ENCODE assay signal across 15 mouse cellular contexts in the genomic region with DNA sequence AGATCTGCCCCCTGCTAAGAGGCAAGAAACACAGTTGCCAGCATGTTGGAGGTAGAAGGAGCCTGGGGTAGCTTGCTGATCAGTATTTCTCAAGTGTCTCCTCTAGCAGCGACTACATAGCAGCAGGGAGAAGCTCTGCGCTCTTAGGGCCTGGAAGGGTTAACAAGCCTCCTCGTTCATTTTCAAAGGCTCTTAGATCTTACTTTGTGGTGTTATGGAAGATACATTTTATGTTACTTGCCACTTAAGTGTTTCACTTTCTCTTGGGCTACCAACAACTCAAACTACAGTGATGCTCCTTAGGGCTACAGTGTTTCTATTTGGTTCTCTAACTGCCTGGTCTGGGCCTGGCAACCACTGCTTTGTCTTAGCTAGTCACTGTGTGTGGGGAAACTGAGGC. TPM values are rescaled to one million over a fixed set of nuclear protein-coding genes. Genes with fewer than 3 reads are reported as not detected.
DNase-seq lines count a peak whose midpoint lies in the region; ATAC-seq and TF ChIP-seq lines count a peak whose summit lies in the region.
"Had no signal": no experiment of that assay in that cellular context is flagged by ENCODE, and none has a peak within 500 bp of the region (broad histone marks: within the 10 kb centered on the region; RNA-seq: fewer than 3 reads in every experiment).

No protein-coding gene starts in this region.

- 63% methylated on average over 3 of the region's 3 CpGs for WGBS in heart, embryonic 15.5 days
- WGBS in thymus, adult 2 months = 56% methylated on average over 3 of the region's 3 CpGs
- 77% methylated on average over 3 of the region's 3 CpGs for WGBS in stomach, postnatal 0 days

- H3K9ac ChIP-seq in heart, embryonic 15.5 days = no peak overlapping the region
- no peak overlapping the region for H3K9ac ChIP-seq in stomach, postnatal 0 days (ENCODE audit: low read length)
- H3K9ac ChIP-seq: embryonic facial prominence, embryonic 12.5 days; liver, embryonic 15.5 days; midbrain, embryonic 15.5 days had no signal

- H3K9me3 ChIP-seq in heart, embryonic 15.5 days (replicated peaks) = no peaks in the 10 kb centered on the region
- no peaks in the 10 kb centered on the region for H3K9me3 ChIP-seq in stomach, postnatal 0 days (ENCODE audit: control insufficient read depth, low read length)
- H3K9me3 ChIP-seq: embryonic facial prominence, embryonic 12.5 days; hindbrain, embryonic 10.5 days; liver, embryonic 15.5 days; midbrain, embryonic 15.5 days had no signal

- ATAC-seq in heart, embryonic 15.5 days (replicated peaks; ENCODE audit: insufficient number of reproducible peaks, insufficient read depth, low FRiP score, low read depth) = no peak
- no peak for ATAC-seq in stomach, postnatal 0 days (ENCODE audit: low FRiP score, low TSS enrichment)
- ATAC-seq in frontal cortex, adult (ENCODE audit: low TSS enrichment) = no peak
- ATAC-seq: midbrain, embryonic 15.5 days had no signal

- no peak for TF ChIP-seq POLR2A in thymus, adult 2 months (IDR thresholded peaks at IDR 0.05; ENCODE audit: control insufficient read depth, extremely low read depth, insufficient read depth, low read length, poor library complexity)
- TF ChIP-seq POLR2A in embryonic fibroblast, embryonic 13.5 days (IDR thresholded peaks at IDR 0.05; ENCODE audit: low read depth, low read length) = no peak

- no peak for TF ChIP-seq CTCF in thymus, adult 2 months (IDR thresholded peaks at IDR 0.05; ENCODE audit: borderline replicate concordance, control insufficient read depth, extremely low read depth, insufficient read depth, low read length, poor library complexity)
- no peak for TF ChIP-seq CTCF in embryonic fibroblast, embryonic 13.5 days (IDR thresholded peaks at IDR 0.05; ENCODE audit: borderline replicate concordance, insufficient read depth, low read length)
- no peak for TF ChIP-seq CTCF in stomach, postnatal 0 days (IDR thresholded peaks at IDR 0.05; ENCODE audit: low read depth)

- H3K27ac ChIP-seq in heart, embryonic 15.5 days = peak overlapping the region; percentile 68
- peak overlapping the region; percentile 47; the same call in 1 of the 2 replicates for H3K27ac ChIP-seq in thymus, adult 2 months (ENCODE audit: control insufficient read depth, insufficient read depth, low read length)
- H3K27ac ChIP-seq in embryonic fibroblast, embryonic 13.5 days (ENCODE audit: insufficient read depth, low read length) = peak overlapping the region; percentile 93
- H3K27ac ChIP-seq in stomach, postnatal 0 days (replicated peaks) = peak overlapping the region; percentile 67
- H3K27ac ChIP-seq: hindbrain, embryonic 10.5 days; liver, embryonic 15.5 days; midbrain, embryonic 15.5 days had no signal

- H3K27me3 ChIP-seq in heart, embryonic 15.5 days = no peaks in the 10 kb centered on the region
- no peaks in the 10 kb centered on the region for H3K27me3 ChIP-seq in thymus, adult 2 months (ENCODE audit: control insufficient read depth, insufficient read depth, low read length)
- H3K27me3 ChIP-seq in stomach, postnatal 0 days (ENCODE audit: control insufficient read depth, insufficient read depth, low read length) = no peaks in the 10 kb centered on the region
- H3K27me3 ChIP-seq: embryonic facial prominence, embryonic 12.5 days; liver, embryonic 15.5 days; midbrain, embryonic 15.5 days had no signal

- H3K4me1 ChIP-seq in heart, embryonic 15.5 days (replicated peaks) = peaks cover 77% of the 10 kb centered on the region
- peaks cover 30% of the 10 kb centered on the region for H3K4me1 ChIP-seq in thymus, adult 2 months (replicated peaks; ENCODE audit: control insufficient read depth, insufficient read depth, low read length)
- peaks cover 32% of the 10 kb centered on the region for H3K4me1 ChIP-seq in embryonic fibroblast, embryonic 13.5 days (ENCODE audit: control insufficient read depth, insufficient read depth, low read length)
- H3K4me1 ChIP-seq in stomach, postnatal 0 days (replicated peaks; ENCODE audit: control insufficient read depth, insufficient read depth) = peaks cover 23% of the 10 kb centered on the region

- H3K4me2 ChIP-seq in heart, embryonic 15.5 days = no peak overlapping the region
- no peak overlapping the region for H3K4me2 ChIP-seq in stomach, postnatal 0 days (replicated peaks; ENCODE audit: low read depth)
- H3K4me2 ChIP-seq: embryonic facial prominence, embryonic 12.5 days; liver, embryonic 15.5 days; midbrain, embryonic 15.5 days had no signal

- no peaks in the 10 kb centered on the region for H3K36me3 ChIP-seq in heart, embryonic 15.5 days
- H3K36me3 ChIP-seq in thymus, adult 2 months (ENCODE audit: control insufficient read depth, insufficient read depth, low read length) = no peaks in the 10 kb centered on the region
- H3K36me3 ChIP-seq in stomach, postnatal 0 days (ENCODE audit: control insufficient read depth, insufficient read depth, low read length) = no peaks in the 10 kb centered on the region
- H3K36me3 ChIP-seq: embryonic facial prominence, embryonic 12.5 days; hindbrain, embryonic 10.5 days; liver, embryonic 15.5 days; midbrain, embryonic 15.5 days had no signal

- intact Hi-C loops in heart, postnatal 10 days (cut with DNase I) = no loop called here

- no peak for DNase-seq in heart, postnatal 10 days
- DNase-seq in thymus, adult 2 months = no peak
- no peak for DNase-seq in thymus, postnatal 14 days
- DNase-seq in stomach, postnatal 0 days (ENCODE audit: low spot score) = no peak
- DNase-seq in cerebellum, postnatal 4 days (ENCODE audit: low spot score in 2 of 2) = no peak
- DNase-seq: cerebellum, adult 9-10 months; kidney, adult 8-10 months; right cerebral cortex, postnatal 25 days had no signal

- no peak overlapping the region for H3K4me3 ChIP-seq in heart, embryonic 15.5 days
- H3K4me3 ChIP-seq in thymus, adult 2 months (ENCODE audit: control insufficient read depth, insufficient read depth, low read length) = no peak overlapping the region
- no peak overlapping the region for H3K4me3 ChIP-seq in embryonic fibroblast, embryonic 13.5 days (ENCODE audit: insufficient read depth, low read length)
- no peak overlapping the region for H3K4me3 ChIP-seq in stomach, postnatal 0 days (ENCODE audit: low read depth, low read length)
- H3K4me3 ChIP-seq: embryonic facial prominence, embryonic 12.5 days; hindbrain, embryonic 10.5 days; liver, embryonic 15.5 days; midbrain, embryonic 15.5 days had no signal

- TF ChIP-seq EP300 in stomach, postnatal 0 days (optimal IDR thresholded peaks at IDR 0.05) = no peak

RNA-seq across cellular contexts. Expression of gene Mbnl2, which starts 31.9 kb away (rescaled TPM):
- 122 and 123 TPM in 2 replicates for polyA plus RNA-seq in heart, embryonic 15.5 days (2015; fragmentation: Nextera tagmentation; extraction: Ambion mirVana)
- total RNA-seq in heart, postnatal 10 days (2021) = 100 to 1,000 TPM; 223 to 270 TPM
- polyA plus RNA-seq in thymus, adult 2 months (2012; rRNA removed) = 58.9 and 64.4 TPM in 2 replicates
- 207 and 222 TPM in 2 replicates for polyA plus RNA-seq in embryonic fibroblast, embryonic 13.5 days (2011; ENCODE audit: insufficient read length, low read depth, missing spikeins)
- polyA plus RNA-seq in stomach, postnatal 0 days (2015; fragmentation: Nextera tagmentation; extraction: Ambion mirVana) = 101 and 104 TPM in 2 replicates
